Mouse (Mus musculus) gastrocnemius, adult 2 months (tissue): ENCODE results near the gene A430078G23Rik. TPM values are rescaled to one million over a fixed set of nuclear protein-coding genes. Genes with fewer than 3 reads are reported as not detected.
A peak's percentile ranks its signal among the peaks of the same experiment; 100 is the strongest.
"Not testable (repeated sequence)": the region's sequence is repeated elsewhere in the genome, so short reads cannot be mapped to it uniquely, and the experiment has no call there.

Experiments
- DNase-seq: peaks from one replicate; pipeline ENCODE4 v3.0.0; 2022
- H3K27ac ChIP-seq: fragments of 200-600 bp; 2 replicates; pipeline ENCODE4 v1.8.1; 2022; ENCODE audit warnings: mild to moderate bottlenecking
- H3K4me3 ChIP-seq: fragments of 200-600 bp; 2 replicates; pipeline ENCODE4 v1.8.1; 2022; ENCODE audit warnings: mild to moderate bottlenecking, moderate library complexity
- CTCF ChIP-seq: fragments of 200-600 bp; IDR thresholded peaks from 2 replicates; pipeline ENCODE4 v1.8.1; 2022; ENCODE audit warnings: antibody characterized with exemption, mild to moderate bottlenecking, moderate library complexity
- intact Hi-C: fragments of 180-260 bp; cut with DNase I; formaldehyde crosslinking; loops from one replicate; pipeline ENCODE4 v1.15.1; 2025
- long read RNA-seq, 2 experiments: library from polyadenylated mRNA; stranded (forward); transcript quantifications; one replicate each; pipeline ENCODE4 v2.0.0; 2021
- total RNA-seq, 2 experiments: library from RNA; stranded (reverse); gene quantifications; 2 replicates each; pipeline ENCODE4 v1.2.3; 2021

The A430078G23Rik gene
- total RNA-seq, result not detected
- long read RNA-seq, experiment 1, result 0 reads
- long read RNA-seq, experiment 2, result 0 reads

DNA sequence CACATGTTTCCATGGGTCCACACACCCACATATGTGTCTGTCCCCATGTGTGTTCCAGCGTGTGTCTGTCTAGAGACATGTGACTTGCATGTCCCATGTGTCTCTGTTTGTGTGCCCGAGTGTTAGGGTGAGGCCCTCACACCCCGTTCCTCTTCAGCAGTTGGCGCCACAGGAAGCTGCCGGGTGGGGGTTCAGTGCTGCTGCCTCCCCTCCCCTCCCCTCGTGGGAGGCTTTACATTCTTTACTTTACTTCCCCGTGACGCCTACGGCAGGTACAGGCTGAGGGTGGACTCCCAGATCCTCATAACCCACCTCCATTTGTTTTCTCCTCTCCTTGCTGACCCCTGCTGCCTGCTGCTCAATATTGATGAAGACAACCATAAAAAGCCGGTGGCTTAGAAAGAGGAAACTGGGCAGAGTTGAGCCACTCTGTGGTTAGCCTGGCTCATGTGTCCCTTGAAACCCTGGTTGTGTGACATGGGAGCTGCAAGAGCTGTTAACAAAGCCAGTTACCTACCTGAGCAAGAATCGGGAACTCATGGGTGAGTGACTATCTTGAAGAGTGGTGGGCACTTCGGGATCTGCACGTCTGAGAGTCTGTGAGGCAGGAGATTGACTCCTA is at the start of gene A430078G23Rik:
TSS of gene A430078G23Rik (plus strand) at position 227 of the 622 bp plus-strand sequence.
- Histone ChIP-seq H3K27ac (no peak within 1 kb of the TSS), H3K4me3 (peak within 1 kb of the TSS; percentile 15; the same call in 1 of the 2 replicates)
- no peak for DNase-seq
- intact Hi-C loops, result loop anchor here (10.0 kb wide), 1 partner anchor 322 kb away; the partner anchor contains the start of genes Fcor and Trappc5
- TF ChIP-seq CTCF, result no peak

DNA sequence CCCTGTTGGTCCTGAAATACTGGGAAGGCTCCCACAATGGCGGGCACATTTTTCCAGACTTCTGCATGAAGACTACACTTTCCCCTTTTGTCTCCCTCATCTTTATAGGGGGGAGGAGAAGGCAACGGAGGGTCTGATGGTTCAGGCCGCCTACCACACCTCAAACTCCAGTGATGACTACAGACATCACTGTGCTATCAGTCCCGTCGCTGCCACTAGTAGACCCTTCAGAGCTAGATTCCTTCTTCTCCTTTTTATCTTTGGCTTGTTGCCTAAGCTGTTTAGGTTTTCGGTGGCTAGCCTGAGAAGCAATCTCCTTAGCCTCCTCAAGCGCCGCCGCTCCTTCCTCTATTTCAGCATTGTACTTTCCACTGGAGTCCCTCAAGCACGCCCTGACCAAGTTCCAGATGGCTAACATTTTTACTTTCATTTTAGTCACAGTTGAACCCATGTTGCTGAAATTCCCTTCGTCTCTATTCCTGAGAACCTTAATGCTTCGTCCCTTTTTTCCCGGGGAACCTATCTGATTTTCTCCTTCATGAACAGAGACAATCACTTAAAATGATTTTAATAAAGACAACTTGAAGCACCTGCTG is 44.9 kb upstream of the A430078G23Rik start:
- DNase-seq, intact Hi-C loops, H3K27ac ChIP-seq, H3K4me3 ChIP-seq: not testable (repeated sequence)

DNA sequence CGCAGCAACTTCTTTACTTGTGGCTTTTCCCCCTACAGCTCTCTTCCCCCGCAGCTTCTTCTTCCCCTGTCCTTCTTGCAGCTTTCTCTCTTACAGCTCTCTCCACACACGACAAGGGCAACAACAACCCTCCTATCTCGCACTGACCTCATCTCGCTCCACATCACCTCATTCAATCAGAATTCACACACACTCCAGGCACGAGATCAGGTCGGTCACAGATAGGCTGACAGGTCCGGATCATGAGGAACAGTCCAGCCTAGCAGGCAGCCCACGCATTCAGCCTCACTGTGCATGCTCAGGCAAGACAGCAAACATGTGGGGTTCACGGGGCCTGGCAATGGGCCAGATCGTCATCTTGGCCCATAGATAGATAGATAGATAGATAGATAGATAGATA is 43.6 kb upstream of the A430078G23Rik start:
- DNase-seq, result no peak
- Histone ChIP-seq H3K27ac (no peak overlapping the region), H3K4me3 (no peak overlapping the region)
- no peak for TF ChIP-seq CTCF
- intact Hi-C loops, result no loop called here

DNA sequence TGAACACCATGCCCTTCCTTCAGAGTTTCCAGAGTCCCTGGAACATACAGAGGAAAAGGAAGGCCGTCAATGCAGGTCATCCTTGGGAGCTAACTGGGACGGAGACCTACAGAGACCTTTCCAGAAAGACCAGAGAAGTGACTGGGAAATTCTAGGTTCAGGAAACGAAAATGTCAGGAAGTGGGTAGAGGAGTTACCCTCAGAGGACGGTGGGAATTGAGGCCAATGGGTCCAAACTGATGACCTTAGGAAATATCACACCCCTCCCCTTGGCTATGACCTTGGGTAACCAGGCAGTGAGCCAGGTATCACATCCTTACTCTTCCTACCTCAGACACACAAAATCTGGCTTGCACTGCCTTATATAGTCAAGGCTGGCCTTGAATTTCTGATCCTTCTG is 41.7 kb upstream of the A430078G23Rik start:
- intact Hi-C loops, result no loop called here

DNA sequence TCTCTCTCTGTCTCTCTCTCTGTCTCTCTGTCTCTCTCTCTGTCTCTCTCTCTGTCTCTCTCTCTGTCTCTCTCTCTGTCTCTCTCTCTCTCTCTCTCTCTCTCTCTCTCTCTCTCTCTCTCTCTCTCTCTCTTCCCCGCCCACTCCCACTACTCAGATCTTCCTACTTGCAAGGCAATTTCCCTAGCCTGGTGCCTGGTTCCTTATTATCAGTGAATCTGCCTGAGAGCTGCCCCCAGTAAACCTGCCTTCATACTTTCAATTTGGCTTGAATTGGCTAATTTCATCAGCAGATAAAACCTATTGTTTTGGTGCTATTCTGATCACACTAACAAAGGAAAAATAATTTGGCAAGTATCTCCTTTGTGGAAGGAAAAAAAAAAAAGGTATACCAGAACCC is 39.8 kb upstream of the A430078G23Rik start:
- H3K27ac ChIP-seq, intact Hi-C loops, H3K4me3 ChIP-seq, DNase-seq: not testable (repeated sequence)

More for the DNA sequence above, 41.7 kb upstream of the A430078G23Rik start:
- Histone ChIP-seq H3K27ac (no peak overlapping the region), H3K4me3 (no peak overlapping the region)
- no peak for TF ChIP-seq CTCF
- DNase-seq, result no peak

DNA sequence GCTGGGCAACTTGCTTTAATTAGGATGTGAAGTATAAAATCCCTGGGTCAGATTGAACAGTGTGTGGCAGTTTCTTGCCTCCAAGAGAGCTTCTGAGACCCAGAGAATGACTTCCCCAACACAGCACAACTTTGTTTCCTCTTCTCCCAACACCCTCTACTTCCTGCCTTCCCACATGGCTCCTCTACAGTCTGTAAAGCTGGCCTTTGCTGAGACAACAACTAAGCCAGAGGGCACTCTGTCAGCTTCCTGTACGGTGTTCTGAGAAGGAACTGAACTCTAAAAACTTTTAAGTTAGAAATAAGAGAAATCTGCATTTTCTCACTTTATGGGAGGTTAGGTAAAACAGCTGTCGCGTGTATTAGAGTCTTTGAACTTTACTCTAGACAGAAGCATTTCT is 39.4 kb upstream of the A430078G23Rik start:
- TF ChIP-seq CTCF, result no peak
- no peak for DNase-seq
- H3K4me3 ChIP-seq, result no peak overlapping the region
- no peak overlapping the region for H3K27ac ChIP-seq
- intact Hi-C loops, result no loop called here

DNA sequence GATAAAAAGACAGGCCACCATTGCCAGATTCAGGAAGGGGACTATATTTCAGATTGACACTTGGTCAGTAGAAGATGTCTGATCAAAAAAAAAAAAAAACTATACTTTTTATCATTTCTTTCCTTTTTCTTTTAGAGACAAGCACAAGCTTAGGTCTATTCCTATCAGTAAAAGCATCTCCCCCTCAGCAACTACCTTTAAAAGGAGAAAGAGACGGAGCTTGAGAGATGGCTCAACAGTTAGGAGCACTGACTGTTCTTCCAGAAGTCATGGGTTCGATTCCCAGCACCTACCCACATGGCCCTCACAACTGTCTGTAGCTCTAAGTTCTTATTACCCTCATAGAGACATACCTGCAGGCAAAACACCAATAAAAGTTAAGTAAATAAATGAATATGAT is 38.9 kb upstream of the A430078G23Rik start:
- TF ChIP-seq CTCF, result no peak
- H3K27ac ChIP-seq, result no peak overlapping the region
- H3K4me3 ChIP-seq, result no peak overlapping the region
- DNase-seq, result no peak
- intact Hi-C loops, result no loop called here

DNA sequence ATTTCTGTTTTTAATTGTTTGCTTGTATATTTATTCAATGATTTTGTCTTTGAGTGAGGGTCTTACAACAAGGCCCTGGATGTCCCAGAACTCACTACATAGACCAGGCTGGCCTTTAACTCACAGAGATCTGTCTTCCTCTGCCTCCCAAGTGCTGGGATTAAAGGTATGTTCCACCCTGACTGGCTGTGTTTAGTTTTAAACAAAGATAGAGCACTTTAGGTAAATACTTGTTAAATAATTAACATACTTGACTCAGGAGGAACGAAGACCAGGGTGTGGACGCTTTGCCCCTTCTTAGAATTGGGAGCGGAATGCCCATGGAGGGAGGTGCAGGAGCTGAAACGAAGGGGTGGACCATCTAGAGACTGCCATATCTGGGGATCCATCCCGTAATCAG is 36.6 kb upstream of the A430078G23Rik start:
- intact Hi-C loops, result no loop called here

DNA sequence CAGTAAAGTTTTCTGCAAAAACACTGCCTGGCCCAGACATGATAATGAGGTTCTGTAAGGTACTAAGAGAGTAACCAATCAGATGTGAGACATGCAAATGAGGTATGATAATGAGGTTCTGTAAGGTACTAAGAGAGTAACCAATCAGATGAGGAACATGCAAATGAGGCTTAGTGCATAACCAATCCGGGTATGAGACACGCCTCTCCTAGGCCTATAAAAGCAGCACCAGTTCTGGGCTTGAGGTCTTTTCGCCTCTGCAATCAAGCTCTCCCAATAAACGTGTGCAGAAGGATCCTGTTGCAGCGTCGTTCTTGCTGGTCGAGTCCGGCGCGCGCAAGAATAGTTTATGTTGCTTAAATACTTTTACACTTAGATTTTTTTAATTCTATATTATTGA is 33.9 kb upstream of the A430078G23Rik start:
- DNase-seq, H3K27ac ChIP-seq, intact Hi-C loops, H3K4me3 ChIP-seq: not testable (repeated sequence)

More for the DNA sequence above, 36.6 kb upstream of the A430078G23Rik start:
- no peak for TF ChIP-seq CTCF
- Histone ChIP-seq H3K4me3 (no peak overlapping the region), H3K27ac (no peak overlapping the region)
- DNase-seq, result no peak

DNA sequence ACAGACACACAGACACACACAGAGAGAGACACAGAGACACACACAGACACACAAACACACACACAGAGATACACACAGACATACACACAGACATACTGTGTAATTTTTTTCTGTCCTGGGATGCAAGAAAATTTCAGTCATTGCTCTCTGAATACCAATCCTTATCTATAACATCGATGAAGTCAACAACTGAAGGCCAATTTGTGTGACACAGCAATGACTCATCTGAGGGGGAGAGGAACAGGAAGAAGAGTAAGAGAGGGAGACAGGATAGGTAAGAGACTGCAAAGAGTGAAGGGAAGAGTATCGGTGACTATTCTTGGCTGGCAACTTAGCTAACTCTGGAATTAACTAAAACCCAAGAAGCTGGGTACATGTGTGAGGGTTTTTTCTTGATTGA is 29.0 kb upstream of the A430078G23Rik start:
- intact Hi-C loops, result no loop called here
- no peak overlapping the region for H3K4me3 ChIP-seq
- no peak for TF ChIP-seq CTCF

DNA sequence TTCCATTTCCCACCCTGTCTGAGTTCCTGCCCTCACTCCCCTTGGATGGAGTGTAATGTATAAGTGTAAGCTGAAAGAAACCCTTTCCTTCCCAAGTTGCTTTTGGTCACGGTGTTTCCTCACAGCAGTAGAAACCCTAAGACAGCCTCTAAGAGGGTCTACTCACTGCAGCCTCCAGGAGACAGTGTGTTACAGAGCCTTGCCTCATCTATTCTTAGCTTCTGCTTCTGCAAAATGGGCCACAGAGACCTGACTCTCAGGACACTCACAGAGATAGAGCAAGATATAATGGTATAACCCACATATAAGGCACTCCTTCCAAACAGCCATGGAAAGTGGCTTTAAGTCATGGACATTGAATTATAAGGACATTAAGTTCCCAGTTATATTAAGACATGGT is 26.2 kb upstream of the A430078G23Rik start:
- intact Hi-C loops, result no loop called here
- TF ChIP-seq CTCF, result no peak

More for the DNA sequence above, 29.0 kb upstream of the A430078G23Rik start:
- DNase-seq, result no peak
- H3K27ac ChIP-seq, result no peak overlapping the region

DNA sequence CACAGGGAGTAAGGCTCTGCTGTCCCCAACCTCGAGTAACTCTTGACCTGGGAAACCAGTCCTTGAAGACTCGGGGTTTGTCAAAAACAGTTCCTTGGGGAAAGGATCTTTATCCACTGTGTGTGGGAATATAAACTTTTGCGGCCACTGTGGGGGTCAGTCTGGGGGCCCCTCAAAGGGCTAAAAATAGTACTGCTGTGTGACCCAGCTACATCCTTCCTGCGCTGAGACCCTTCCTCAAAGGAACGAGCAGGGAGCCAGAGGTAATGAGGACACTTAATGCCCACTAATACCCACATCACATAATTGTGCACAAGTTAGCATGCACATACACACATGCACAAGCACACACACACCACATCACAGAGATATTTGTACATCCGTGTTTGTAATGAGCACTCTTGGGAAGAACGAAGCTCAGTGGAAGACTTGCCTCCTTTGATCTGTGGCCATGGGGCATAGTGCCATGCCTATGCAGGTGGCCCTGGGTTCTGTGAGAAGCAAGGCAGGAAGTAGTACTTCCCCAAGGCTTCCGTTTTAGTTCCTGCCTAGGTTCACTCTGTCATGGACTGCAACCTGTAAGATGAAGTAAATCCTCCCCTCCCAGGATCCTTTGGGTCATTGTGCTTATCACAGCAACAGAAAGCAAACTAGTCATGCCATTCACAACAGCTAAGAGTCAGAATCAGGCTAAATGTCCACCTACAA is 25.5 kb upstream of the A430078G23Rik start:
- TF ChIP-seq CTCF, result no peak
- intact Hi-C loops, result no loop called here

More for the DNA sequence above, 26.2 kb upstream of the A430078G23Rik start:
- Histone ChIP-seq H3K4me3 (no peak overlapping the region), H3K27ac (no peak overlapping the region)
- no peak for DNase-seq

DNA sequence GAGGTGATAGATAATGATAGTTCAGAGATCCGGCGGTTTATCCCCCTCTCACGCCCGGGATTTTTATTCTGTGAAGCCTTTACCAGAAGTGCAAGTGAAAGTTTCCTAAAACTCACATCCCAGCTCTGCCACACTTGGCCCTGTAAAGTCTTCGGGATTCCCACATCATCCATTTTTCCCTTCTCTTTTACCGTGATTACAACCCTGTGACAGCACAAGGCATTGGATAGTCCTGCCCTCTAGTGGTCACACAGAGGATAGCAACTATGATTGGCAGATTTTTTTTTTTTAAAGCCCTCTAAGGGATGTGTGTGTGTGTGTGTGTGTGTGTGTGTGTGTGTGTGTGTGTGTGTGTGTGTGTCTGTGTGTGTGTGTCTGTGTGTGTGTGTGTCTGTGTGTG is 22.6 kb upstream of the A430078G23Rik start:
- no peak overlapping the region for H3K27ac ChIP-seq
- TF ChIP-seq CTCF, result peak; percentile 74
- intact Hi-C loops, result loop anchor here (1.0 kb wide), 1 partner anchor 150 kb away; no protein-coding TSS in a partner anchor
- DNase-seq, result no peak
- H3K4me3 ChIP-seq, result no peak overlapping the region

More for the DNA sequence above, 25.5 kb upstream of the A430078G23Rik start:
- no peak for DNase-seq
- Histone ChIP-seq H3K27ac (no peak overlapping the region), H3K4me3 (no peak overlapping the region)
